Mouse (Mus musculus) midbrain, embryonic 13.5 days (tissue): Measurements from ENCODE around the gene Espn. TPM values are rescaled to one million over a fixed set of nuclear protein-coding genes. Genes with fewer than 3 reads are reported as not detected.

Source experiments
- ATAC-seq: fragments of 200-750 bp; cut with Nextera tagmentation; 2 replicates; pipeline ENCODE4 v1.8.0; 2017; ENCODE audit warnings: mild to moderate bottlenecking, moderate TSS enrichment, moderate library complexity
- H3K27ac ChIP-seq: fragments of 300-500 bp; sonication (generic); 2 replicates; pipeline ENCODE4 v1.5.1; 2015; ENCODE audit warnings: inconsistent platforms, mild to moderate bottlenecking, moderate library complexity
- H3K27me3 ChIP-seq: fragments of 300-500 bp; sonication (generic); 2 replicates; pipeline ENCODE4 v1.6.1; 2015; ENCODE audit warnings: mild to moderate bottlenecking, inconsistent platforms
- H3K36me3 ChIP-seq: fragments of 300-500 bp; sonication (generic); 2 replicates; pipeline ENCODE4 v1.6.1; 2015; ENCODE audit warnings: mild to moderate bottlenecking, inconsistent platforms
- H3K4me1 ChIP-seq: fragments of 300-500 bp; sonication (generic); replicated peaks from 2 replicates; pipeline ENCODE4 v1.6.1; 2015; ENCODE audit warnings: inconsistent platforms
- H3K4me2 ChIP-seq: fragments of 300-500 bp; sonication (generic); replicated peaks from 2 replicates; pipeline ENCODE4 v1.6.1; 2015; ENCODE audit warnings: moderate library complexity, mild to moderate bottlenecking, inconsistent platforms
- H3K4me3 ChIP-seq: fragments of 300-500 bp; sonication (generic); replicated peaks from 2 replicates; pipeline ENCODE4 v1.5.1; 2015; ENCODE audit warnings: mild to moderate bottlenecking, inconsistent platforms
- H3K9ac ChIP-seq: fragments of 300-500 bp; sonication (generic); replicated peaks from 2 replicates; pipeline ENCODE4 v1.6.1; 2015; ENCODE audit warnings: mild to moderate bottlenecking, inconsistent platforms
- H3K9me3 ChIP-seq: fragments of 300-500 bp; sonication (generic); 2 replicates; pipeline ENCODE4 v1.6.1; 2016; ENCODE audit warnings: mild to moderate bottlenecking, inconsistent platforms
- WGBS: fragments of 180-500 bp; shearing (Covaris S2); methylation state at CpG from one replicate; pipeline ENCODE4 v1.1.7; 2015; 5-methylcytosine and 5-hydroxymethylcytosine counted together
- polyA plus RNA-seq: library from polyadenylated mRNA; unstranded; fragments of >200 nt; fragmentation: Nextera tagmentation; extraction: Ambion mirVana; gene quantifications from 2 replicates; pipeline ENCODE4 v1.2.1, GENCODE M21; 2015

Espn gene
- polyA plus RNA-seq, 1 experiment from 2014 or later = 0.07 TPM

DNA sequence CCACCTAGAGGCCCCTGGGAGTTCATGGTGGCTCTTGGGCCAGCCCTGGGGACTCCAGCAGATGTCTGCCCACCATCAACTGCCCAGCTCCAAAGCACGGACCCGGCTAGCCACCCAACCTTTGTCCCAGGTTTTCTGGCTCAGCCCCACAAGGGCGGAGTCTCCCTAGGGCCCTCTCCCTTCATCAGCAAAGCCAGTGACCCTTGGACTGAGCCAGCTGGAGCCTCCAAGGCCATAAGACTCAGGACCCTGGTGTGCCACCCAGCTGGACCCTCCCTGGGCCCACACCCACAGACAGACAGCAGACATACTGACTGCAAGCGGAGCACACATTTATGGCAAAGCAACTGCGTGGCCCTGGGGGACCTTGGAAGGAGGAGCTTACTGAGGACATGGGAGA lies 23.4 kb downstream of the Espn start:
- H3K9me3 ChIP-seq = no peaks in the 10 kb centered on the region
- no peak overlapping the region for H3K4me2 ChIP-seq
- H3K36me3 ChIP-seq = no peaks in the 10 kb centered on the region
- no peak overlapping the region for H3K4me3 ChIP-seq
- no peak overlapping the region for H3K27ac ChIP-seq
- H3K27me3 ChIP-seq = peaks cover 100% of the 10 kb centered on the region
- H3K4me1 ChIP-seq = peaks cover 38% of the 10 kb centered on the region
- H3K9ac ChIP-seq = no peak overlapping the region
- ATAC-seq = no peak
- WGBS = 58% methylated on average over 5 of the region's 5 CpGs

DNA sequence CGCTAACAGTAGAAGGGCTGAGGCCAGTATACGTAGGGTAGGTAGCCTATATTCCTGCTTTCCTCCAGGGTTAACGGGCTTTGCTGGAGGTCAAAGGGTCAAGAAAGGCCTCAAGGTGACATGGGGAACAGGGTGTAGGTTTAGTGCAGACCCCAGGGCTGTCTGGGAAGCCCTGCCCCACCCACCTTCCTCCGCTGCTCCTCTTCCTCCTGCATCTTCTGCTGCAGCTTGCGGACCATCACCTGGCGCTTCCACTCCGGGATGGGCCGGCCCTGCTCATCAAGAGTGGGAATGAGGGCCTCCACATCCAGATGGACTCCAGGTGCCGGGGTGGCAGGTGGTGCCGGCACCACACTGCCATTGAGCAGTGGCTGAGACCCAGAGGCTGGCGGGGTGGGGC lies 24.3 kb downstream of the Espn start:
- WGBS = 71% methylated on average over 11 of the region's 11 CpGs
- peaks cover 38% of the 10 kb centered on the region for H3K4me1 ChIP-seq
- H3K4me3 ChIP-seq = no peak overlapping the region

DNA sequence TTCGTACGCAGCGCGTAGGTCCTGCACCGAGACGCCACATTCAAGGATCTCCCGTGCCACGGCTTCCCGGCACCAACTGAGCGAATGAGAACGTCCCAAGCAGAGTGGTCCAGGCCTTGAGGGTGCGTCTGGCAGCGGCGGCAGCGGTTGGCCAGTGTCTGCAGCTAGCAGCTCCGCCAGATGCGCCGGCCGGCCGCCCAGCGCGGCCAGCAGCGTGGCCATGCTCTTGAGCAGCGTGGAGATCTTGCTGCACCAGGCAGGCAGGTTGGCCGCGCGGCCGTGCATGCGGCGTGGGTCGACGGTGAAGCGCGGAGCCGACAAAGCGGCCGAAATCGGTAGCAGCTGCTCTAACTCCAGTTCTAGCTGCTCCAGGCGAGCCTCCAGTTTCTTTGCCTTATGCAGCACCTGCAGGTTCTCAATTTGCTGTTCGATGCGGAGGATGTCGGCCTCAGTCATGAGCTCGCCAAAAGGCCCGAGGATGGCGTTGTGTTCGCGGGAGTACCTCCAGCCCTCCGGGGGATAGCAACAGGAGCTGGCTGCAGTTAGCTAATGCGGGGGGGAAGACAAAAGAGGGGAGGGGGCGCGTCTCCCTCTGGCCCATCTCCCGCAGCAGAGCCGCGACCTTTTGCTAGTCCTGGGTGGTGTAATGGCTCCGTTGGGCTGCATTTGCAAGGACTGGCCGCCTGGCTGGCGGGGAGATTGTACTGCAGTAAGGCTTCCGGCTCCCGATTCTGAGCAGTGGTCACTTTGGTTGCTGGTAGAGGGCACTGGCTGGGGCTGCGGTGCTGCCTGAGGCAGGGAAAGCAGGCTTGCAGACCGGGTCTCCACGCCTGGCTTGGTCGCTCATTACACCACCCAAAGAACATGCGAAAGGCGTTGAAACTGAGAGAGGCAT lies 25.9 kb downstream of the Espn start:
- Histone ChIP-seq H3K4me2 (peak overlapping the region; percentile 48), H3K9me3 (no peaks in the 10 kb centered on the region), H3K36me3 (no peaks in the 10 kb centered on the region), H3K9ac (peak overlapping the region; percentile 36), H3K4me3 (peak overlapping the region; percentile 27), H3K27me3 (peaks cover 100% of the 10 kb centered on the region), H3K4me1 (peaks cover 31% of the 10 kb centered on the region), H3K27ac (no peak overlapping the region)
- 3% methylated on average over 64 of the region's 65 CpGs for WGBS
- no peak for ATAC-seq

More for the DNA sequence above, 24.3 kb downstream of the Espn start:
- no peak for ATAC-seq
- no peak overlapping the region for H3K4me2 ChIP-seq
- peaks cover 100% of the 10 kb centered on the region for H3K27me3 ChIP-seq
- H3K9me3 ChIP-seq = no peaks in the 10 kb centered on the region
- H3K36me3 ChIP-seq = no peaks in the 10 kb centered on the region
- H3K9ac ChIP-seq = no peak overlapping the region
- no peak overlapping the region for H3K27ac ChIP-seq

DNA sequence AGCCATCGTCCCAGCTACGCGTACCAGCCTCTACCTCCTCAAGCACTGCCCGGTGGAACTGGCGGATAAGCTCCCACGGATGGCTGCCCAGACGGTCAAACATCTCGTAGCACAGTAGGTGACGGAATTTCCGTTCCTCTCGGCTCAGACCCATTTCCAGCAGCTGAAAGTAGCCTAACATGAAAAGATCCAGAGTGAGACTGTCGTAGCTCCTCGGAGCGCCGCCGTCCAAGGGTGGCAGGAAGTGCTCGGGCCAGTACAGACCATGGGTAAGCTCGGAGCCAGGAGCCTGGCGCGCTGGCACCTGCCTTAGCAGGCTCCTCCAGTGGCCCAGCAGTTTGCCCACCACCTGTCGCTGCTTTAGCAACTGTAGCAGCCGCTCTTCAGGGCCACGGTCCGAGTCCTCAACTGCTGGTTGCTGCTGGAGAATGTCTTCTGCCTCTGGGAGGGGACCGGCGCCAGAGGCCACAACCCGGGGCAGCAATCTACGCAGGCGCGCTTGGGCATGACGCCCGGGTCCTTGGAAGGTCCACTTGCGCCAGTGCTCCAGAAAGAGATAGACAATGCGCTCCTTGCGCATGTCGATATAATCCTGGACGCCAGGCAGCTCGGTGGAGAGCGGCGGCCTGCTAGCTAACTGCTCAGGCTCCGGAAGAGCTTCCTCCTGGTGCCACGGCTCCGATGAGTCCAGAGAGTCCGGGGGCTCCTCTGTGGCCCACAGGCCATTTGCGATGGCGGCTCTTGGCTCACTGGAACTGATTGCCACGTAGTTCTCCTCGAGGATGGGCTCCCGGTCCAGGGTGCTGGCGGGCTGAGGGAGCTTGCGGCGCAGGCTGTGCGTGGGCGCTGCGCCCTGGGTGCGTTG lies 26.8 kb downstream of the Espn start:
- Histone ChIP-seq H3K4me1 (peaks cover 31% of the 10 kb centered on the region), H3K4me2 (peak overlapping the region; percentile 48), H3K4me3 (peak overlapping the region; percentile 27), H3K9me3 (no peaks in the 10 kb centered on the region), H3K27ac (no peak overlapping the region), H3K36me3 (no peaks in the 10 kb centered on the region), H3K9ac (no peak overlapping the region), H3K27me3 (peaks cover 100% of the 10 kb centered on the region)
- ATAC-seq = no peak
- WGBS = 3% methylated on average over 56 of the region's 56 CpGs

DNA sequence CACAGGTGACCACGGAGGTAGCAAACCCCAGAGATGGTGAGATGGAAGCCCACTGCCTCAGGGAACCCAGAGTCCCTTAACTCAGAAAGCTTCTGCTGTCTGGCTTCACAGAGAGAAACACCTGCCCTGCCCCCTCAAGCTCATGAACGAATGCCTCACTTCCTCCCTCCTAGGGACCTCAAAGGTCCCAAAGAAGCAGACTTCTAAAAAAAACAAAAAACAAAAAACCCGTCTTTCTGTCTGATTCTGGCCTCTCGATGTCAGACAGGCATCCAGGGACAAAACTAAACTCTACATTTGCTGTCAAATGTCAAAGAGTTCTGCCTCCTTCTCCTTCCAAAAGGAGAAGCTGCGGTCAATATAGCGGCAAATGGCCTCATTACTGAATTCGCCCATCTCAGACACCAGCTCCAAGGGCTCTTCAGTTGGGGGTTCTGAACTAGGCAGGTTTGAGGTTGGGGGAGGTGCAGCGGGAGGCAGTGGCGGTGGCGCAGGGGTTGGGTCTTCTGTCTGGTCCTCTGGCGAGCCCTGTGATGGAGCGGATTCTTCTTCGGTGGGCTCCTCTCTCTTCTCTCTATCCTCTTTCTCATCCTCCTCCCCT lies 27.7 kb downstream of the Espn start:
- Histone ChIP-seq H3K4me3 (no peak overlapping the region), H3K9me3 (no peaks in the 10 kb centered on the region), H3K9ac (no peak overlapping the region), H3K27me3 (peaks cover 100% of the 10 kb centered on the region), H3K4me2 (no peak overlapping the region), H3K27ac (no peak overlapping the region), H3K4me1 (peaks cover 39% of the 10 kb centered on the region), H3K36me3 (no peaks in the 10 kb centered on the region)
- ATAC-seq = no peak
- 8% methylated on average over 13 of the region's 13 CpGs for WGBS

DNA sequence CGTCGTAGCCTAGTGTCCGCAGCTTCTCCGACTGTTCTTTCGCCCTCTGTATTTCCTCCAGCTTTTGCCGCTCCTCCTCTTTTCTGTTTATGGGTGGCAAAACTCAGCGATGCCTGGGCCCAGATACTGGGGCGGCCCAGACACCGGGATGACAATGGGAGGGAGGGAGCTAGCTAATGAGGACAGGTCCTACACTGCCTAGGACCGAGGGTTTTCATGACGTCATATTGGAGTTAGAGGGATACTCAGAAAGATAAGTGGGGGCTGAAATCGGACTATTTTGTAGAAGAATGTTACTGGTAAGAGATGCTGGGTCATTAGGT lies 31.0 kb downstream of the Espn start:
- WGBS = 1% methylated on average over 12 of the region's 12 CpGs
- Histone ChIP-seq H3K4me1 (peaks cover 38% of the 10 kb centered on the region), H3K36me3 (no peaks in the 10 kb centered on the region), H3K4me2 (peak overlapping the region; percentile 28), H3K9ac (no peak overlapping the region), H3K9me3 (no peaks in the 10 kb centered on the region), H3K27ac (no peak overlapping the region), H3K4me3 (peak overlapping the region; percentile 18), H3K27me3 (peaks cover 100% of the 10 kb centered on the region)
- no peak for ATAC-seq

DNA sequence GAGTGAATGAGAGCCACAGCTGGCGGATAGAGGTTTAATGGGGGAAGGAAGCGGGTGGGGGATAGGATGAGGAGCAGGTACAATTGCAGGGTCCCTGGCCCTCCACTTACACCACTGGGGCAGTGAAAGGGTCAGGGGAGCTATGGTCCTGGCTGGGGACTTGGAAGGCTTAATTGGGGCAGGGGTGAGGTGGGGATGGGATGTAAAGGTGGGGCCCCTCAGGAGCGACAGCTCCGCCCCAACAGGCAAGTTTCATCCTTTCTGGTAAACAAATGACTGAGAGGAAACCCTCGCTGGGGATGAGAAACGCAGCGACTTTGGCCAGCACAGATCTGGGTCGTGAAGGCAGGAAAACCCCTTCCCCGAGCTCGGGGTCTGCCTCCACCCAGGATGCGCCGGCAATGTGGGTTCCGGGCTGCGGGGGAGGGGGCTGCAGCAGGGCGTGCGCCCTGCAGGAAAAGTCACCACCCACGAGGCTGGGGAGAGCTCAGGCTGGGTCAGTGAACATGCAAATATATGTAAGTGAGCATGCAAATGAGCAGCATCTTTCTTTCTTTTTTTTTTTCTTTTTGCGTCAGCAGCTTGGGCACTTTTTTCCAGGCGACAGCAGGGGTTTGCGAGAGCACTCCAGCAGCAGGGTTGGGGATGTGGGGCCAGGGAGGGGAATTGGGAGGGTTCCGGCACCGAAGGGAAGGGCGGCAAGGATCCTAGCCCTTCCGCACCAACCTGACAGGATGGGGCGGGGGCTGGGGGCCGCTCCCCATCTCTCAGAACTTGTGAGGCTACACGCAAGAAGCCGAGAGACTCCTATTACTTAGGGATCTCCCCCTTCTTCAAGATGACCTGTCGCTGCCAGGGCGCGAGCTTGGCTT lies 31.6 kb downstream of the Espn start:
- peaks cover 38% of the 10 kb centered on the region for H3K4me1 ChIP-seq
- H3K9ac ChIP-seq = no peak overlapping the region
- H3K9me3 ChIP-seq = no peaks in the 10 kb centered on the region
- peaks cover 100% of the 10 kb centered on the region for H3K27me3 ChIP-seq
- H3K27ac ChIP-seq = no peak overlapping the region
- ATAC-seq = no peak
- WGBS = under 1% methylated on average over 31 of the region's 31 CpGs
- H3K4me2 ChIP-seq = peak overlapping the region; percentile 28
- peak overlapping the region; percentile 18 for H3K4me3 ChIP-seq
- H3K36me3 ChIP-seq = no peaks in the 10 kb centered on the region

DNA sequence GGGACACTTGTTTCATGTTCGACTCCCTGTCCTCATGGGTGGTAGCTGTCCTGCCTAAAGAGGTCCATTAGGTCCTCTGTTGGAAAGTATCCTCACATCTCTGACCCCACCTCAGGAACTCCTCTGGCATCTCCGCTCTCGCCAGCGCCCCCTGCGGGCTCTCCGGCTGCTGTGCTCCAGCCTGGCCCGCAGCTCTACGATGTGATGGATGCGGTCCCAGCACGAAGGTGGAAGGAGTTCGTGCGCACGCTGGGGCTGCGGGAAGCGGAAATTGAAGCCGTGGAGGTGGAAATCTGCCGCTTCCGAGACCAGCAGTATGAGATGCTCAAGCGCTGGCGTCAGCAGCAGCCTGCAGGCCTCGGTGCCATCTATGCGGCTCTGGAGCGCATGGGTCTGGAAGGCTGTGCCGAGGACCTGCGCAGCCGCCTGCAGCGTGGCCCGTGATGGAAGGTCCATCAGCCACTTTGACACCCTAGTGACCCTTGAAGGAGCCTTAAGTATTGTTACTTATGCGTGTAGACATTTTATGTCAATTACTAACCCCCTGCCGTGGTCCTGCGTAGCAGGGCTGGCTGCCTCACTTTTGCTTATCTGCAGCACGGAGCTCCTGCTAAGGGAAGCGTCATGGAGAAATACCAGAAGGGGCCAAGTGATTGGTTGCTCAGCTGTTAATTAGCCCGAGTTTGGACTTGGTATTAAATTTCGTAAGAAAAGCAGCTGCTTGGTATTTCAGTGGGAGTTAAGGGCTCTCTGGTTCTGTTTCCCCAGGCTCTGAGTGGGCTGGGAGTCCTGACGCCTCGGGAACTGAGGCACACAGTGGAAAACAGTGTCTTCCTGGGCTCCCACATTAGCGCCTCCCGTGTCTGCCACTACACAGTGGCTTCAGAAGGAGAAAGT lies 32.5 kb downstream of the Espn start:
- Histone ChIP-seq H3K36me3 (peaks cover 2% of the 10 kb centered on the region; the same call in 1 of the 2 replicates), H3K9ac (no peak overlapping the region), H3K27me3 (peaks cover 100% of the 10 kb centered on the region), H3K4me1 (peaks cover 38% of the 10 kb centered on the region), H3K27ac (no peak overlapping the region), H3K4me2 (peak overlapping the region; percentile 16; the same call in 1 of the 2 replicates), H3K4me3 (peak overlapping the region; percentile 13; the same call in 1 of the 2 replicates), H3K9me3 (no peaks in the 10 kb centered on the region)
- 0 out of 2 replicates have a peak, but pooled peaks have one; percentile 29 for ATAC-seq
- WGBS = 2% methylated on average over 39 of the region's 39 CpGs

DNA sequence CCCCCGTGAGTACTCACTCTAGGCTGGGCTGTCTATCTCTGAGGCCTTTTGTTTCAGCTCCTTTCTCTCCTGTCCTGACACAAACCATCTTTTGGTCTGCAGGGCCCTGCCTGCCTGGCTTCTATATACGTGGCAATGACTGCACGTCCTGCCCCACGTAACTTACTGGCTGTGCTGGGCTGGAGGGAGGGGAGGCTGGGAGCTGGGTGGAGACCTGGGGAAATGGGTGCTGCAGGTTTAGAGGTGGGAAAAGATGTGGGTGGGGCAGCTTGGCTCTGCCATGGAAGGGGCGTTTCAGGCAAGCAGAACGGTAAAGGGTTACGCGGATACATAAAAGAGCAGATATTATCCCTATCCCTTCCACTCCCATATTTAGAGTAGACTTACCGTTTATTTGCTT lies 34.6 kb downstream of the Espn start:
- Histone ChIP-seq H3K9ac (no peak overlapping the region), H3K4me1 (peaks cover 38% of the 10 kb centered on the region), H3K4me3 (no peak overlapping the region), H3K9me3 (no peaks in the 10 kb centered on the region), H3K27me3 (peaks cover 97% of the 10 kb centered on the region), H3K27ac (no peak overlapping the region), H3K4me2 (no peak overlapping the region), H3K36me3 (peaks cover 13% of the 10 kb centered on the region)
- WGBS = 78% methylated on average over 9 of the region's 9 CpGs
- ATAC-seq = no peak

DNA sequence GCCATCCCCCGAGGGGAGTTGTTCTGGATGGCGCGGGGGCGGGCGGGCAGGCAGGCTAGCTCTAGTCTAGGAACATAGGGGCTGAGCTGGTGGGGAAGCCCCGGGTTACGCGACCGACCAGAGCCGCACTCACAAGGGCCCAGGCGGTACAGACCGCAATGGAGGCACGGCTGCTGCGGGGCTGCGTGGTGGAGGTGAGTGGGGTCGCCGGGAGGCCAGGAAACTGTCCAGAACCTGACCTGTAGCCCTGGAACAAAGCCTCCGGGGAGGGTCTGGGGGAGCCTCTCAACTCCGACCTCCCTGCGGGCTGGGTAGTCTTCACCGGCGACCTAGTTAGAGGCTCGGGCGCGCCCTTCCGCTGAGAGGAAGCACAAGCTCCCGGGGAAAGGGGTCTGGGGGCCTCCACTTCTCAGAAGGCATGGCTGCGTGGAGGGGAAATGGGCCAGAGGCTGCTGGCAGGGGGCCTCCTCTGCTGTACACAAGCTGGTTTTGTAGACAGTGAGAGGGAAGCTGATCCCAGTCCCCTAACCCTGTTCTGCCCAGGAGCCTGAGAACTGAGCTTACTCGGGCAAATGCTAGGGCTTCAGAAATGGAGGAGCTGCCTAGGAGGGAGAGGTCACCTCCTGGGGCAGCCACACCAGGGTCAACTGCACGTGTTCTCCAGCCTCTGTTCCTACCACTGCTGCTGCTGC lies 36.1 kb downstream of the Espn start, which contains the start of gene Tnfrsf25:
Tnfrsf25 (plus strand) TSS at position 14 of the 692 bp plus-strand sequence.
- Histone ChIP-seq H3K27me3 (peaks cover 87% of the 10 kb centered on the region), H3K9ac (peak within 1 kb of the TSS; percentile 40; the same call in 1 of the 2 replicates), H3K4me2 (peak within 1 kb of the TSS; percentile 26; the same call in 1 of the 2 replicates), H3K4me3 (peak within 1 kb of the TSS; percentile 12; the same call in 1 of the 2 replicates), H3K4me1 (peaks cover 33% of the 10 kb centered on the region), H3K27ac (no peak within 1 kb of the TSS), H3K9me3 (no peaks in the 10 kb centered on the region), H3K36me3 (peaks cover 17% of the 10 kb centered on the region)
- ATAC-seq = peak; percentile 8; the same call in 1 of the 2 replicates
- 3% methylated on average over 30 of the region's 30 CpGs for WGBS
